8 mouse cellular contexts compared by ENCODE assay signal in the genomic region with DNA sequence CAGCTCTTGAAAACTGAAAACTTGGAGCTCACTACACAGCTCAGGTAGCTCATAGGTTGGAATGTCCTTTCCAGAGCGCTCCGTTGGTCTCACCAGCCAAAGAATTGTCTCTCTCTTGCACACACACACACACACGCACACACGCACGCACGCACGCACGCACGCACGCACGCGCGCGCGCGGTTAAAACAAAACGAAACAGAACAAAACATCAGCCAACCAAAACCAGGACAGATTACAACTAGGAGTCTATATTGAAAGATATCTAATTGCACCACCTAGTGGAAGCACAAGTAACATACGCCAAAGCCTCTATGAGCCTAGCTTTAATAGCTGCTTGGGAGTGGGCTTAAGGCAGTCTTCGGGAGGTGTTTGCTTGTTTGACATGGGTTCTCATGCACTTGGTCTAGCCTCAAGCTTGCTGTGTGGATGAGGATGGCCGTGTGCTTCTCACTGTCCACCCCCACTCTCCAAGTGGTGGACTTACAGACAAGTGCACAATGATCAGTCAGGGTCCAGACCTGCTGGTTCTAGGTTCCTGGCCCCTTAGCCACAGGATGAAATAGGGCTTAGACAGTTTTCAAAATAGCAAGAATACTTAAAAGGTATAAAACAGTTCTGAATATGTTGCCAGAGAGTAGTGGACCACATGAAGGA. TPM values are rescaled to one million over a fixed set of nuclear protein-coding genes. Genes with fewer than 3 reads are reported as not detected.
A peak's percentile ranks its signal among the peaks of the same experiment; 100 is the strongest.
DNase-seq lines count a peak whose midpoint lies in the region; ATAC-seq lines count a peak whose summit lies in the region.

No protein-coding gene starts in this region.

- no peaks in the 10 kb centered on the region for H3K9me3 ChIP-seq in embryonic facial prominence, embryonic 13.5 days
- no peaks in the 10 kb centered on the region for H3K9me3 ChIP-seq in limb, embryonic 13.5 days
- no peaks in the 10 kb centered on the region for H3K9me3 ChIP-seq in midbrain, embryonic 15.5 days

- H3K36me3 ChIP-seq in embryonic facial prominence, embryonic 13.5 days, result no peaks in the 10 kb centered on the region
- H3K36me3 ChIP-seq in limb, embryonic 13.5 days, result no peaks in the 10 kb centered on the region
- H3K36me3 ChIP-seq in midbrain, embryonic 15.5 days (replicated peaks), result no peaks in the 10 kb centered on the region
- H3K36me3 ChIP-seq in splenic B cell, adult 2 months (ENCODE audit: control insufficient read depth, insufficient read depth, low read length, poor library complexity, severe bottlenecking), result no peaks in the 10 kb centered on the region

- peak; percentile 68 to 69 for DNase-seq in B cell, adult 2 months
- DNase-seq in adrenal gland, postnatal 25 days, result peak; percentile 35
- DNase-seq in heart, adult 8-10 months (ENCODE audit: low spot score), result peak; percentile 50
- peak; percentile 54 to 58 for DNase-seq in kidney, adult 8-10 months
- DNase-seq in splenic B cell, adult 2 months (ENCODE audit: low read depth, low spot score), result peak; percentile 83

- H3K27ac ChIP-seq in embryonic facial prominence, embryonic 13.5 days, result no peak overlapping the region
- no peak overlapping the region; the same call in 1 of the 2 replicates for H3K27ac ChIP-seq in limb, embryonic 13.5 days
- peak overlapping the region; percentile 76 for H3K27ac ChIP-seq in midbrain, embryonic 15.5 days

- WGBS in embryonic facial prominence, embryonic 13.5 days, result 9% methylated on average over 20 of the region's 20 CpGs
- WGBS in limb, embryonic 13.5 days, result 4% methylated on average over 20 of the region's 20 CpGs
- 9% methylated on average over 20 of the region's 20 CpGs for WGBS in midbrain, embryonic 15.5 days

- no peaks in the 10 kb centered on the region; the same call in 1 of the 2 replicates for H3K27me3 ChIP-seq in embryonic facial prominence, embryonic 13.5 days
- H3K27me3 ChIP-seq in limb, embryonic 13.5 days, result no peaks in the 10 kb centered on the region
- H3K27me3 ChIP-seq in midbrain, embryonic 15.5 days (replicated peaks), result no peaks in the 10 kb centered on the region; the same call in 1 of the 2 replicates
- H3K27me3 ChIP-seq in splenic B cell, adult 2 months (ENCODE audit: control insufficient read depth, insufficient read depth, low read length, poor library complexity, severe bottlenecking), result no peaks in the 10 kb centered on the region

- peak overlapping the region; percentile 43 for H3K4me3 ChIP-seq in embryonic facial prominence, embryonic 13.5 days
- H3K4me3 ChIP-seq in limb, embryonic 13.5 days, result peak overlapping the region; percentile 44
- H3K4me3 ChIP-seq in midbrain, embryonic 15.5 days, result peak overlapping the region; percentile 36

- peak overlapping the region; percentile 68 for H3K9ac ChIP-seq in embryonic facial prominence, embryonic 13.5 days
- H3K9ac ChIP-seq in limb, embryonic 13.5 days, result peak overlapping the region; percentile 58
- no peak overlapping the region for H3K9ac ChIP-seq in midbrain, embryonic 15.5 days

- peak overlapping the region; percentile 69 for H3K4me2 ChIP-seq in embryonic facial prominence, embryonic 13.5 days
- peak overlapping the region; percentile 67 for H3K4me2 ChIP-seq in limb, embryonic 13.5 days (replicated peaks)
- H3K4me2 ChIP-seq in midbrain, embryonic 15.5 days, result peak overlapping the region; percentile 66

- ATAC-seq in embryonic facial prominence, embryonic 13.5 days (ENCODE audit: insufficient number of reproducible peaks, insufficient read depth, low FRiP score, low TSS enrichment, low read depth), result peak; percentile 86
- peak; percentile 92 for ATAC-seq in limb, embryonic 13.5 days (ENCODE audit: low FRiP score, low read depth)
- ATAC-seq in midbrain, embryonic 15.5 days (replicated peaks), result peak; percentile 94

- no peaks in the 10 kb centered on the region for H3K4me1 ChIP-seq in embryonic facial prominence, embryonic 13.5 days
- H3K4me1 ChIP-seq in limb, embryonic 13.5 days, result no peaks in the 10 kb centered on the region
- H3K4me1 ChIP-seq in midbrain, embryonic 15.5 days, result no peaks in the 10 kb centered on the region

RNA-seq across cellular contexts. Expression of a gene that starts 16.3 kb away (rescaled TPM):
- total RNA-seq in adrenal gland, postnatal 25 days (2021), result 26.4 and 32.9 TPM in 2 replicates
- 44.9 and 51.2 TPM in 2 replicates for polyA plus RNA-seq in embryonic facial prominence, embryonic 13.5 days (2015; fragmentation: Nextera tagmentation; extraction: Ambion mirVana)
- 10 to 100 TPM; 14.2 to 18.6 (median 17.4) TPM for total RNA-seq in heart, adult 8-10 months (2022)
- polyA plus RNA-seq in limb, embryonic 13.5 days (2015; fragmentation: Nextera tagmentation; extraction: Ambion mirVana), result 46.6 and 47.5 TPM in 2 replicates
- polyA plus RNA-seq in midbrain, embryonic 15.5 days (2015; fragmentation: Nextera tagmentation; extraction: Ambion mirVana), result 59.0 and 59.3 TPM in 2 replicates

RNA-seq across cellular contexts. Expression of a gene that starts 26.8 kb away (rescaled TPM):
- total RNA-seq in adrenal gland, postnatal 25 days (2021), result 18.2 and 19.2 TPM in 2 replicates
- polyA plus RNA-seq in embryonic facial prominence, embryonic 13.5 days (2015; fragmentation: Nextera tagmentation; extraction: Ambion mirVana), result 27.7 and 28.5 TPM in 2 replicates
- 10 to 100 TPM in 3 of 4 experiments, 1 to 10 TPM in 1; 9.7 to 12.9 (median 11.9) TPM for total RNA-seq in heart, adult 8-10 months (2022)
- 28.0 and 28.6 TPM in 2 replicates for polyA plus RNA-seq in limb, embryonic 13.5 days (2015; fragmentation: Nextera tagmentation; extraction: Ambion mirVana)
- polyA plus RNA-seq in midbrain, embryonic 15.5 days (2015; fragmentation: Nextera tagmentation; extraction: Ambion mirVana), result 17.5 and 18.2 TPM in 2 replicates

RNA-seq across cellular contexts. Expression of a gene that starts 34.9 kb away (rescaled TPM):
- total RNA-seq in adrenal gland, postnatal 25 days (2021), result 108 and 117 TPM in 2 replicates
- 272 and 285 TPM in 2 replicates for polyA plus RNA-seq in embryonic facial prominence, embryonic 13.5 days (2015; fragmentation: Nextera tagmentation; extraction: Ambion mirVana)
- 10 to 100 TPM; 46.3 to 56.5 (median 47.5) TPM for total RNA-seq in heart, adult 8-10 months (2022)
- polyA plus RNA-seq in limb, embryonic 13.5 days (2015; fragmentation: Nextera tagmentation; extraction: Ambion mirVana), result 264 and 269 TPM in 2 replicates
- polyA plus RNA-seq in midbrain, embryonic 15.5 days (2015; fragmentation: Nextera tagmentation; extraction: Ambion mirVana), result 192 and 204 TPM in 2 replicates
